Mouse (Mus musculus) cerebellum, postnatal 36 days (tissue): ENCODE data around the gene Efcab2.
"Not testable (repeated sequence)": the region's sequence is repeated elsewhere in the genome, so short reads cannot be mapped to it uniquely, and the experiment has no call there.

Source experiments
- DNase-seq, 2 experiments: peaks; one replicate each; pipeline ENCODE4 v3.0.0; 2021 to 2022; ENCODE audit warnings: mixed read lengths in 2 of 2

Gene Efcab2

DNA sequence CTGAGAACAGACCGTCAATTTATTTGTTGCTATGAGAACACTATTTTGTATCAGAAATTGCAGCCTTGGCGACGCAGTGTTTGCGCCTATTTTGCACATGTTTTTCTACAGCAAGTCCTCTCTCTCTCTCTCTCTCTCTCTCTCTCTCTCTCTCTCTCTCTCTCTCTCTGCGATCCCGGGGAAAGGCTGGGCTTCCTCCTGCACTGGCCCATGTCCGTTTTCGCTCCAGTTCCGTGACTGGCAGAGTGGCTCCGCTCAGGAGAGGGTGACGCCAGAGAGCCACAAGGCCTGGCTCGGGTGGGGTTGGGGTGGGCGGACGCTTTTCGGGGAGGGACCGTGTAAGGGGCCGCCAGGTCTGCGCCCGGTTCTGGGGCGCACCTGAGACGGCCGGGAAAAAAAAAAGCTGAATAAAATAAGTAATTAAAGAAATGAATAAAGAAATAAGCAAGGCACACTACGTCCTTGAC lies 407 bp upstream of the Efcab2 start:
- peak; percentile 83 to 86 for DNase-seq

DNA sequence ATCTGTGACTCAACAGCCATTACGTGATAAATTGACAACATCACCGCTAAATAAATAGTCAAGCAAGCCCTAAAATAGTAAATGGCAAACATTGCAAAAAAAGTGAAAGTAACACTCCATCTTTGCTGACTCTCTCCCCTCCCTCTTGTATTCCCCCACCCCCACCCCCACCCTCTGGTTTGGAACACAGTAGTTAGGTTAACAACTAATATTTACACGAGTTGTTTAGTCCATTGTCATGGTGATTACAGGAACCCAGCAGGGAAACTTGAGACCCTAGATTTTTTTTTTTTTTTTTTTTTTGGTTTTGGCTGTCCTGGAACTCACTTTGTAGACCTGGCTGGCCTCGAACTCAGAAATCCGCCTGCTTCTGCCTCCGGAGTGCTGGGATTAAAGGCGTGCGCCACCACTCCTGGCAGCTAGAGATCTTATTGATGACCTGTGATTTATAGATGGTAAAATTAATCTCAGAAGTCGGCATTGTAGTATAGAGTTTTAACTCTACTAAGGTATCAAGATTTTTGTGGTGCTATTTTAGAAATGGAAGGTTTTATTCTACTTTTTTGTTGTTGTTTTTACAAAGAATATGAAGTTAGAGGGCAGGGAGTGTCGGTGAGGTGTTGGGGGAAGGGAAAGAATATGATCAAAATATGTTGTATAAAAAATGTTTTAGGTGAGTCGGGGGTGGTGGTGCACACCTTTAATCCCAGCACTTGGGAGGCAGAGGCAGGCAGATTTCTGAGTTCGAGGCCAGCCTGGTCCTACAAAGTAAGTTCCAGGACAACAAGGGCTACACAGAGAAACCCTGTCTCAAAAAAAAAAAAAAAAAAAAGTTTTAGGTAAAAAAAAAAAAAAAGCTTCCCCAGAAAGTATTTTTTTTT lies 1.1 kb downstream of the Efcab2 start:
- DNase-seq = peak; percentile 15 to 16

DNA sequence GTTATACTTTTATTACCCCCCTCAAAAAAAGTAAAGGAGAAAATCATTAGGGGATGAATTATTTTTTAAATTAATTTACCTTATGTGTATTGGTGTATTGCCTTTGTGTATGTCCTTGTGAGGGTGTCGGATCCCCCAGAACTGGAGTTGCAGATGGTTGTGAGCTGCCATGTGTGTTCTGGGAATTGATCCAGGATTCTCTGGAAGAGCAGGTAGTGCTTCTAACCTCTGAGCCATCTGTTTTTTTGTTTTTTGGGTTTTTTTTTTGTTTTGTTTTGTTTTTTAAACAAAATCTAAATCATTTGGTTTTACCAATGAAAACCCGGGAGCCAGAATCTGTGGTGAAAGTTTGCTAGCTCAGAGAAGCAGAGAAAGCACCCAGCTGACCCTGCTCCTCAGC lies 1.8 kb downstream of the Efcab2 start:
- peak; percentile 37 to 40 for DNase-seq

DNA sequence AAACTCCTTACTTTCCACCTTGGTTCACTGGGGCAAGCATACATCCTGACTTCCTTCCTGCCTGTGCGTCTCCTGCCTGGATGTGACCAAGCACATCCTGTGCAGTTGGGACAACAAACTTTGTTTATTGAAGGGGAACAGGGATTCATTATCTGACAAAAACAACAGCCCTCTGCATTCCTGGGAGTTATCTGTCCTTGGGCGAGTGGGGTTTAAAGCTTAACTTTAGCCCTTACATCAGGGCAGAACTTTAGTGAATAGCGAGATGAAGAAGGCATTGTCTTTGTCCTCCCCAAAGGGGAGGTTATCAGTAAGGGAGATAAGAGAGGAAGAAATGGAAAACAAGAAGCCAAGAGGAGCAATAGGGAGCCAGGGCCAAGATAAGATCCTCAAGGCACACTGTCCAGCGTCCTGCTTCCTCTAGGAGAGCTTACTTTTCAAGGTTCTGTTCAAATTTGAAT lies 3.0 kb downstream of the Efcab2 start:
- DNase-seq = no peak

DNA sequence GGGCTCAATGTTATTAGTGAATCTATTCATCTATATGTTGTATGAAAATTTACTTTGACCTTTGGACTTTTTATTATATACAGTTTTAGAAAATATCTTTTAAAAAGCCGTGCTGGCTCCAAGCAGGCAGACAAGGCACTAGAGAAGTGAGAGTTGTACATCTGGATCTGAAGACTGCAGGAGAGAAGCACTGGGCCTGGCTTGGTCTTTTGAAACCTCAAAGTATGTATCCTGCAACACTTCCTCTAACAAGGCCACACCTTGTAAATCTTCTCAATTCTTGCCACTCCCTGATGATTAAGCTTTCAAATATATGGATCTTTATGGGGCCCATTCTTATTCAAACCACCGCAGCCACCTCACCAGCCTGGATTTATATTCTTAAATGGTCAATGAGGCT lies 7.5 kb downstream of the Efcab2 start:
- DNase-seq = not testable (repeated sequence)

DNA sequence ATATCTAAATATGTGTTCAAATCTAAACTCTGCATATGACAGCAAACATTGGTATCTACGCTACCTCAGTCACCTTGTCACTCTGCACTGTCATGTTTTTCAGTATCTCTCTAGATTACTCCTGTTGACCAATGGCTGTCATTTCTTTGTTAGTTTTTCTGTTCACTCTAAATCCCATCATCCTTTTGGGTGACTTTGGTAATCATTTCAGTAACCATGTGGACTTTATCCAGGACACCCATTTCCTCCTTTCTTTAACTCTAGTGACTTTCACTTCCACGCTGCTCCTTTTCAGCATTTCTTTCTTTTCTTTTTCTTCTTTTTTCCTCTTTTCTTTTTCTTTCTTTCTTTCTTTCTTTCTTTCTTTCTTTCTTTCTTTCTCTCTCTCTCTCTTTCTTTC lies 13.7 kb downstream of the Efcab2 start:
- no peak for DNase-seq

DNA sequence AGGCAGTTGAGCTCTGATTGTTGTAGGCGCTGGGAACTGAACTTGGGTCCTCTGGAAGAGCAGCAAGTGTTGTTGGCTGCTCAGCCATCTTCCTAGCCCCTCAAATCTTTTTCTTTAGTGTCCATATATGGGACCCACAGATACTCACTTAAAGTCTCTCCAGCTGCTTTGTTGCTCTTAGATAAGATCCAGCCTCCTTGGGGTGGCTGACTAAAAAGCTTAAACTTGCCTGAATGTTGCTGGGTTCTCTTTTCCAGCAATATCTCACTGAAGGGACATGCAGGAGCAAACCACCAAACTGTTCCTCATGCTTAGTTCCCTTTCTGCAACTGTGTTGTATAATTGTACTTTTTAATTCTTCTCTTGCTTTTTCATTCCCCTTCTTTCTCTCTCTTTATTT lies 17.8 kb downstream of the Efcab2 start:
- no peak for DNase-seq

DNA sequence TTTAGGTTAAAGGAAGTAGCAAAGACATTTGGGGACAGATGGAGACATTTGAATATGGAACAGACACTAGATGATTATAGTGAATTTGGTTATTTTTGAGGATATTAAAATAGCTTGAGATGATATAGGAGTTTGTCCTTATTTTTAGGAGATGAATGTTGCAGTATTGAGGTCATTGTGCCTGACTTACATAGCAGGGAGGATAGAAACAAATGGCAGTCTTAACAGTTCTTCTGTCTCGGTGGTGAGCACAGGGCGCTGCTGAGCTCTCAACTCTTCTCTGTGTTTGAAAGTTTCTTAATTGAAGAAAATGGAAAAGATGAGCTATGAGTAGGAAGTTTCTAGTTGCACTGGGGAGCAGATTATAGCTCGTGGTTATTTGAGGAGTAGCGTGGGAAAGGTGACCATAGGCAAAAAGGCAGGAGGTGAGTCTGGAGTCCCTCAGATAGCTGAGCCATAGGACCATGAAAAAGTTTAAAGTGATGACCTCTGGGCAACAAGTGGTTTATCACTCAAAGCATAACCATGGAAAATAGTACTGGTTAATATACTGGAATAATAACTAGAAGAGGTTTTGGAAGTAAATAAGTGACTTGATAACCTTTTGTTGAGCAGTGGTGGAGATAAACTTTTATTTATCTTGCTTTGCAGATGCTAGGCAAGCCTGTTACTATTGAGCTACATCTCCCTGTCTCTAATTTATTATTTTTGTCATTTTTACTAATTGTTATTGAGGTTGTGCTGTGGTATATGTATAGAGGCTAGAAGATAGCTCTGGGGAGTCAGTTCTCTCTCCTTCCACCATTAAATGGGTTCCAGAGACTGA lies 25.9 kb downstream of the Efcab2 start:
- DNase-seq = no peak

DNA sequence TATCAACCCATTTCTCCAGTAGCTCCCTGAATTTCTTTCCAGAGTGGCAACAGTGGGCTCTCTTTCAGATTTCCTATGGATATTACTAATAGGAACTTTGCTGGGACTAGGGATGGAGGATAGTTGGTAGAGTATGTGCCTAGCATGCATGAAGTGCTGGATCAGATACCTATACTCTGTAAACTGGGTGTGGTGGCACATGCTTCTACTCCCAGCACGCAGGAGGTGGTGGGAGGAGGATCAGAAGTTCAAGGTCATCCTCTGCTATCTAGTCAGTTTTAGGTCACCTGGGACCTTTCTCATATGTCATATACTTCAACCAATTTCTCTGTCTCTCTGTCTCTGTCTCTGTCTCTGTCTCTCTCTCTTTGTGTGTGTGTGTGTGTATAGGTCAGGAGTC lies 27.7 kb downstream of the Efcab2 start:
- DNase-seq = no peak

DNA sequence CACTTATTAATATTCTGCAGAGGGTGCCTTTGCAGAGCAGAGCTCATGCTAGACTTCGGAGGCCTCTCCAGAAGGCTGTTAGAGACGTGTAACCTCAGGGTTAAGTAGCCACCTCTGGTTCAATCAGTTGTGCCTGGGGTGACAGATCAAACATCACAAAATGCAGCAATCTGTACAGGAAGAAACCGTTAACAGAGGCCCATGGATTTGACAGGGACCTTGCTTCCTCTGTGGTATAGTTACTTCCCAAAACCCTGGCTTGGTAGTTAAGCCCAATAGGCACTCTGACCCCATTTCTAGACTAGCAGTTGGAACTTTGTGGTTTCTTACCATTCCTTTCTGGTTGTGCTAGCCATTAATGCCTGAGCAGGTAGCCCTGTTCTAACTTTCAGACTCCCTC lies 38.5 kb downstream of the Efcab2 start:
- DNase-seq = no peak

DNA sequence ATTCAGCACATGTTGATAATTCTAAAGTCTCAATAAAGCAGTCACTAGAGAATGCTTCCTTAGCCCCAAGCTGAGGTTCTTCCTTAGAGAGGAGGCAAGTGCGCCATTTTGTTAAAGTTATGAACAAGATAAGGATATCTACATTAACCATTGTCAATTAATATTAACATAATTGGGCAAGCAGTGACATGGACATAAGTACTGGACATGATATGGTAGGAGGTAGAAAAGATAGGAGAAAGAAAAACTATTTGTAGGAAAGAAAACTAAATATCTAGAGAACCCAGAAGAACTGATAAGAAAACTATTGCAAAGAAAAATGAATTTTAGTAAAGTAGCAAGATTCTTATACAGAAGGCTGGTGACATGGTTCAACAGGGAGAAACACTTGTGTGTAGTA lies 41.2 kb downstream of the Efcab2 start:
- DNase-seq = no peak

DNA sequence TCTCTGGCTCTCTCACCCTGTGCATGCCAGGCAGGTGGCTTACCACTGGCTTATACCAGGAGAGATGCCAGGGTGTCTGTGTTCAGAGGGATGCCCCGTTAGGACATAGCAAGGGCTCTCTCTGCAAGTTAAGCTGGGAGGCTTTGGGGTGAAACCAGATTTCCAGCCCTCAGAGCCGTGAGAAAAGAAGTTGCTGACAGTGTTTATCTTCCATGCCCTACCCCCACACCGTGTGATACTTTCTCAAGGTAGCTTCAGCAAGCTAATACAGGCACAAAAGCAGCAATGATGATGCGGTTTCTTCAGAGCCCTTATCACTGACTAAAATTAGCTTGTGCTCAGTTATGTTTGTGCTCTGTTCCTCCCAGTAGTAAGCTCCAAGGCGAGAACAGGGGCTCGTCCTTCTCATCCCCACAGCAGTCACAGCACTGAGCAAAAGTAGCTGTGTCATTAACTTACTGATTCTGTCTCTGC lies 42.4 kb downstream of the Efcab2 start:
- peak; percentile 16 to 38 for DNase-seq

DNA sequence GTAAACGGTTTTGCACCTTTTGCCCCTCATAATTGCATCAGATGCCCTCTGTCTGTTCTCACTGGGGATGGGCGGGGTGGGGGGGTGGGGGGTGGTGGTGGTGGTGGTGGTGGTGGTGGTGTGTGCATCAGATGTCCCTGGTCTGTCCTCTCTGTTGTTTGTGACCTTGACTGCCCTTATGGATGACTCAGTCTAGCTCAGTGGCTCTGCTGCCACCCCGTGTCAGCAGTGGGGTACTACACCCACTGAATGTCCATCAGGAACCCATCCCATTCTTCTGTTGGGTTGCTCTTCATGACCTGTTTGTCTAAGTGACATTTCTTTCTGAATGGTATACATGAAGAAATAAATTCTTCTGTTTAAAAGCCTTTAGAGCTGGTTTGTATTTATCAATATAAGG lies 43.3 kb downstream of the Efcab2 start:
- DNase-seq = peak; percentile 86 to 87

DNA sequence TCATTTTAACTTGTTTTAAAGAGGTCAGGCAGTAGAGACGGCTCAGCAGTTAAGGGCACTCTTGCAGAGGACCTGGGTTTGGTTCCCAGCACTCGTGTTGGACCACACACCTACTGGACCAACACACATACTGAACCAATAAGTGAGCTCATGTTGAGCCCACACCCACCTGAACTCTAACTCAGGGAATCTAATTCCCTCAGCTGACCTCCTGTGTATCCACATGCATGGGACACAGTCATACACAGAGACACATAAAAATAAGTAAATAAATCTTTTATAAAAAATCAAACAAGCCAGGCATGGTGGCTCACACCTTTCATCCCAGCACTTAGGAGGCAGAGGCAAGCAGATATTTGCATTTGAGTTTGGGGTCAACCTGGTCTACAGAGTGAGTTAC lies 44.0 kb downstream of the Efcab2 start:
- DNase-seq = no peak

DNA sequence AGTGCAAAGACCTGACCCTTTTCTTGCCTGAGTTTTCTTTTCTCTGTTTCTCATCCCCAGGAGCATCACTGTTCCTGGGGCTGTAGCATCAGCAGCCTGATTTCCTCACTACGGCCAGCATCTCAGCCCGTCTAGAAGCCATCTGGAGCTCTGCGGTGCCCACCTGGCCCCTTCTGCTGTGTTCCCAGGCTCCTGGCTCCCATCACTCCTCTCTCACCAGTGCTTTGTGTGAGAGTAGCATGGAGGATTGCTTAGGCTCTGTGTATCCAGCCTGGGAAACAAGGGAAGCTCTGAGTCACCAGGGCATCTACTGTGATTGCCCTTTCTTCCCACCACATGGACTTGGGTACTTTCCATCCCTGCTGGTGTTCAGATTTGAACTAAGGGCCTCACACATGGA lies 48.2 kb downstream of the Efcab2 start:
- DNase-seq = peak; percentile 94 to 96

DNA sequence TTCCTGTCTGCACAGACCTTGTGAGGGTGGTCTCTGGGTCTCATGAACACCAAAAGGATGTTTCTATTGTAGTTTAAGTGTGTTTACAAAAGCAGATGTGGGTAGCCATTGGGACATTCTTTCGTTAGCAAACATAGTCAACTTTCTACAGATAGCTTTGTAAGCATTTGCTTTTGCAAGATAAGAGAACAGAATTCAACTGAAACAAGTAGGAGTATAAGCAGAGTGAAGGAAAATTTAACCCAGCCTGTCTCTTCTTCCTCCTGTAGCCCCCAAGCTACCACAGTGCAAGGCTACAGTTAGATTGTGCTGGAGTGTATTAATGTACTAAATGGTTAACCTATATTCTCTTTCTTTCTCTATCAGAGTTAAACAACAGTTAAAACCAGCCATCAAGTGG lies 49.2 kb downstream of the Efcab2 start:
- DNase-seq = no peak

DNA sequence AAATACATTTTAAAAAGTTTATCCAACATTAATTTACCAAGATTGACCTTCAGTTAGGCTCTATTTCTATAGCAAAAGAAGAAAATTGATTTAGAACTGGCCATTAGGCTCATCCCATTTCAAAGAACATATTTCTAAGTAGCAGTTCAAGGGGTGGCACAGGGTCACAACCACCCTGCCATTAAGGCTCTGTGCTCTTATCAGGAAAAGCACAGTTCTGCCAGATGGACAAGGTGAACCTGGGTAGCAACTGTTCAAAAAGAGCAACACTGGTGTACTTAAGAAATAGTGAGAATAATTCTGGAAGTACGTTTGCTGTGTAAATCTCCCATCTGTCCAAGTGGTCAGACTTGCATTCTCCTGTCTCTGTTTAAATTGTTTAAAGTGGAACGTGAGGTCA lies 52.1 kb downstream of the Efcab2 start:
- DNase-seq = no peak

DNA sequence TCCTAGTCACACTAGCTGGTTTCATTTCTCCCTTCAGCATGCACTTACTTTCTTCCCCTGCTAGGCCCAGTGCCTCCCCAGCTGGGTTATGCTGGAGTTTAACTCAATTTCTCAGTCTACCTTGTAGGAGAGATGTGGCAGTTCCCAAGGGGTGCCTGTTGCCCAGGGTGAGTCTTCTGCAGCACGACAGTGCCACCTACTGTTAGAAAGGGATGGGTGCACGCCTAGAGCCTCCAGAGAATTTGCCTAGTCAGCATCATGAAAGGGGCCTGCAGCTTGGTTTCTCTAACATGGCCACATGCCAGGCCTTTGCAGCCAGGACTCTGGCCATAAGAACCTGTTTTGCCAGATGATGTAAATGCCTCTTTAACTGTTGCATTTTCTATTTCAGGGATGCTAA lies 57.8 kb downstream of the Efcab2 start:
- peak; percentile 84 to 90 for DNase-seq

DNA sequence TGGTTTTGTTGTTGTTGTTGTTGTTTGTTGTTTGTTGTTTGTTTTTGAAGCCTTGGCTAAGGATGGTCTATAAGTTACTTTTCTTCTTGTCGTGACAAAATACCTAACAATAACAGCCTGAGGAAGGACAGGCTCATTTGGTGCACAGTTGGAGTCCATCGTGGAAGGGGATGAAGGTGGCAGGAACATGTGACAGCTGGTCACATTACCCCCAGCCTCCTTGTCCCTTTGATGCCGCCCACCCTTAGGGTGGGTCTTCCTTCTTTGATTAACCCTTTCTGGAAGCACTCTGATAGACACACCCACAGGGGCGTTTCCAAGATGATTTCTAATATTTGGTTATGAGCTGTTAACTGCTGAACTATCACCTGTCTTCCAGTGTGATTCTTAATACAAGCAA lies 58.3 kb downstream of the Efcab2 start:
- DNase-seq = no peak

DNA sequence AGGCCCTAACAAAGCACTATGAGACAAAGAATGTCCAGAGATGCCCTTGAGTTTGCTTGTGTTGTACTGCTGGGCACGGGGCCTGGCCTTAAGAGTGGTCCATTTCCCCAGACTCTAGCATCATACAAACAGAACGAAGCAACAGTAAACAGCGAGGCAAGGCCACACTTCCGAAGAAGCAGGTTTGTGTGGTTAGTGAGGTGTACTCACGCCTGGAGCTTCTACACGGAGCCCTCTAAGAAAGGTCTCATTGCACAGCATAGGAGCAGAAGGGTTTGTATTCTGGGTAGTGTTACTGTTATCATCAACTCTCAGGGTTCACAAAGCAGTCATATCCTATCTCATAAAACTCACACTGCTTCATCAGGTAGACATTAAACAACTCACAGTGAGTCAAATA lies 61.7 kb downstream of the Efcab2 start:
- no peak for DNase-seq

DNA sequence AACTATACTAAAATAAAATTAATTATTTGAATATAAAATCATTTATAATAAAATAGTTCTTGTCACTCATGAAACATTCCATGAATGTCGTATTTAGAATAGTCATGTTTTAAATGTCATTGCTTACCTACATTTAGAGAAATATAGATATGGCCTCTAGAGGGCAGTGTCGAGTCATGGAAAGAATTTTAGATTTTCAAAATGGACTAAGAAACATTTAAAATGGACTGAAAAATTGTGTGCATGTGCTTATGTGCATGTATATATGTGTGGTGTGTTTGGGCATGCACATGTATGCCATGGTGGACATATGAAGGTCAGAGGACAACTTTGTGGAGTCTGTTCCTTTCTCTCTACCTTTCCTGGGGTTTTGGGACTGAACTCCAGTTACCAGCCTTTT lies 62.4 kb downstream of the Efcab2 start:
- no peak for DNase-seq

DNA sequence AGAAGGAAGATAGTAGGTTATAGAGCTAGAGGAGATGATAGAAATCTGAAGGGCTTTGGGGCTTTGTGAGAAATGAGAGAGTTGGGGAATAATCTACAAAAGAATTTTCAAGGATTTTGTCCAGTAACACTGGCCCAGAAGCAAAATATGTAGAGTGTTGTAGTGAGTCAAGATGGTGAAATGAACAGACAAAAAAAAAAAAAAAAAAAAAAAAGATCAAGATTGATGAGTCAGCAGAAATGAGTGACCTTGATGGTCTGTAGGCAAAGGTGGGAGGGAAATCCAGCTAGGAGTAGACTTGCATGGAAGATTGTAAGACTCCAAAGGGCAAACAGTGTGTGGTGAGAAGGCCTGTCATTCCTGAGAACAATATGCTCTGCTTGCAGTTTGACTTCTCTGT lies 78.0 kb downstream of the Efcab2 start:
- no peak for DNase-seq

DNA sequence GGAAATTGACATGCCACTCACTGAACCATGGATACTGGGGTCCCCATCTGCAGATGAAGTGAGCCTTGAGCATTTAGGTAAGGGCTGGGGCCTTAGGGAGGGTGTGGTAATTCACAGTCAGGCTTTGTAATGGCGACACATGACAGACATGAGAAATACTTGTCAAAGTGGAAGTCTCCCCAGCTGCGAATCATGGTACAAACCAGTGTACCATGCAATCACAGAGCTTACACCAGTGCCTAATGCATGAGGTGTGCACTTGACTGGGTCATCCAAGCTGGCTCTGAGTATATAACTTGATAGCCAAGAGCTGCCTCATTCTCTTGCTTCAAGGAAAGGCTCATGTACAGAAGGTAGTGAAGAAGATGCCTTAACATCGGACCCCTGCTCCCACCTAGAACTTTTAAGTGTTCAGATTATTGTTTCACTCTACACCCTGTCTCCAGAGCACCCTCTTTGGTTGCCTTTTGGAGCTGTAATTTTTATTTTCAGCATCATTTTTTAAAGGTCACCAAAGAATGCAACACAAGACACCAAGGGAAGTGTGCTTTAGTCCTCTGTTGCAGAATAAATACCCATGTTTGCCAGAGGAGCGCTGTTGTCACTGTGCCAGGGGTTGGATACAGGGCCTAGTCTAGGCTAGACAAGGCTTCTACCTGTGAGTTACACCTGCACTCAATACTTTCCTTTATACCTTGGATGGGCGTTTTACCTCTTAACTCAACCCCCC lies 79.4 kb downstream of the Efcab2 start:
- no peak for DNase-seq
